12 mouse cellular contexts compared by ENCODE assay signal in the genomic region with DNA sequence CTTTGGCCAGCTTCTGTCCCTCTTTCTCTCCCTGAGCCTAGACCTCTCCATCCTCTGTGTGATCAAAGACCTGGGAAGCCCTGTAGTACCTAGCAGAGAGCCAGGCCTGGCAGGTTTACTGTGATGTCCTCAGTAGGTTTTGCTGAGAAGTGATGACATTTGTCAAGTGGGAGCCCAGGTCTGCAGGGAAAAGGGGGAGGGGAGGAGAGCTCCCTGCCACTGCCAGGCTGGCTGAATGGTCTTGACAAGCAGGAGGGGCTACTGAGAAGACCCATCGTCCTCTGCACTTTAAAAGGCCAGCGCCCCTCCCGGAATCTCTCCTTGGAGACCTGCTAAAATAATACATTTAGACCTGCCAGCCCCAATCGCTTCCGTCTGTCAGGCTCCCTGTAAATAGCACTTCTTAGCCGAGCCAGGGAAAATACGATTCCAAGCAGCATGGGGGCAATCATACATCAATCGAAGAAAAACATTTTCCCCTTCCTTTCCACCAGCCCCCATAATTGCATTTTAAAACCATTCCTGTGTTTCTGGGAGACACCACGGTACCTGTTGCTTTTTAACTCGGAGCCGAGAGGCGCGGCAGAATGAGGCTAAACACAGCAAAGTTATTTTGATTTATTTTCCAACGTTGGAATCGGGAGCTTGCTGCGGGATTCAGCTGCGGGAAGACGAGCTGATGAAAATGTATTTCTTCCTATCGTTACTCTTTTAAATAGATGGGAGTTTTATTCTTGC.
DNase-seq lines count a peak whose midpoint lies in the region; ATAC-seq lines count a peak whose summit lies in the region.
"Had no signal": no experiment of that assay in that cellular context is flagged by ENCODE, and none has a peak within 500 bp of the region (broad histone marks: within the 10 kb centered on the region; RNA-seq: fewer than 3 reads in every experiment).

No protein-coding gene starts in this region.

- H3K4me3 ChIP-seq in heart, embryonic 12.5 days = peak overlapping the region; percentile 15; the same call in 1 of the 2 replicates
- no peak overlapping the region for H3K4me3 ChIP-seq in midbrain, embryonic 10.5 days
- H3K4me3 ChIP-seq in midbrain, embryonic 11.5 days (ENCODE audit: low read depth, low read length) = no peak overlapping the region
- no peak overlapping the region for H3K4me3 ChIP-seq in hindbrain, embryonic 15.5 days
- no peak overlapping the region for H3K4me3 ChIP-seq in neural tube, embryonic 12.5 days
- H3K4me3 ChIP-seq in liver, embryonic 11.5 days (ENCODE audit: low read depth, low read length) = no peak overlapping the region
- H3K4me3 ChIP-seq: megakaryocyte, embryonic 14.5 days had no signal

- 32% methylated on average over 19 of the region's 19 CpGs for WGBS in heart, embryonic 12.5 days
- WGBS in midbrain, embryonic 10.5 days = 65% methylated on average over 19 of the region's 19 CpGs
- 55% methylated on average over 19 of the region's 19 CpGs for whole genome bisulfite sequencing in midbrain, embryonic 11.5 days
- 29% methylated on average over 19 of the region's 19 CpGs for WGBS in hindbrain, embryonic 15.5 days
- WGBS in neural tube, embryonic 12.5 days = 22% methylated on average over 19 of the region's 19 CpGs
- WGBS in liver, embryonic 11.5 days = 56% methylated on average over 19 of the region's 19 CpGs

- DNase-seq in heart, adult 18-20 months = no peak
- DNase-seq in midbrain, embryonic 10.5 days (ENCODE audit: low spot score) = no peak
- DNase-seq in midbrain, embryonic 11.5 days (ENCODE audit: low spot score, missing footprints) = no peak
- DNase-seq in urinary bladder, postnatal 4 days (ENCODE audit: low spot score in 2 of 2) = no peak
- DNase-seq in liver, embryonic 11.5 days (ENCODE audit: low spot score) = no peak

- no peaks in the 10 kb centered on the region for H3K36me3 ChIP-seq in heart, embryonic 12.5 days
- no peaks in the 10 kb centered on the region for H3K36me3 ChIP-seq in midbrain, embryonic 10.5 days
- no peaks in the 10 kb centered on the region for H3K36me3 ChIP-seq in midbrain, embryonic 11.5 days (ENCODE audit: control insufficient read depth, insufficient read depth, low read length)
- H3K36me3 ChIP-seq in hindbrain, embryonic 15.5 days = no peaks in the 10 kb centered on the region
- no peaks in the 10 kb centered on the region for H3K36me3 ChIP-seq in neural tube, embryonic 12.5 days
- no peaks in the 10 kb centered on the region for H3K36me3 ChIP-seq in liver, embryonic 11.5 days (ENCODE audit: control insufficient read depth, insufficient read depth, low read length)

- peaks cover 52% of the 10 kb centered on the region for H3K27me3 ChIP-seq in heart, embryonic 12.5 days (replicated peaks)
- peaks cover 30% of the 10 kb centered on the region for H3K27me3 ChIP-seq in midbrain, embryonic 10.5 days (ENCODE audit: low read depth, poor library complexity, severe bottlenecking)
- H3K27me3 ChIP-seq in midbrain, embryonic 11.5 days (ENCODE audit: control insufficient read depth, insufficient read depth, low read length) = no peaks in the 10 kb centered on the region
- H3K27me3 ChIP-seq in hindbrain, embryonic 15.5 days = no peaks in the 10 kb centered on the region; the same call in 1 of the 2 replicates
- H3K27me3 ChIP-seq in neural tube, embryonic 12.5 days (replicated peaks) = peaks cover 23% of the 10 kb centered on the region; the same call in 1 of the 2 replicates
- H3K27me3 ChIP-seq in liver, embryonic 11.5 days (replicated peaks; ENCODE audit: control insufficient read depth, insufficient read depth, low read length) = no peaks in the 10 kb centered on the region

- H3K27ac ChIP-seq in heart, embryonic 12.5 days (ENCODE audit: poor library complexity, severe bottlenecking) = no peak overlapping the region
- H3K27ac ChIP-seq in midbrain, embryonic 10.5 days (replicated peaks) = peak overlapping the region; percentile 43
- no peak overlapping the region for H3K27ac ChIP-seq in midbrain, embryonic 11.5 days (ENCODE audit: low read depth, low read length)
- no peak overlapping the region for H3K27ac ChIP-seq in hindbrain, embryonic 15.5 days (replicated peaks)
- no peak overlapping the region for H3K27ac ChIP-seq in neural tube, embryonic 12.5 days
- no peak overlapping the region for H3K27ac ChIP-seq in liver, embryonic 11.5 days (ENCODE audit: low read depth, low read length)

- H3K4me1 ChIP-seq in heart, embryonic 12.5 days (replicated peaks) = peaks cover 14% of the 10 kb centered on the region
- peaks cover 35% of the 10 kb centered on the region for H3K4me1 ChIP-seq in midbrain, embryonic 10.5 days
- H3K4me1 ChIP-seq in midbrain, embryonic 11.5 days (ENCODE audit: control insufficient read depth, insufficient read depth, low read length) = peaks cover 19% of the 10 kb centered on the region
- peaks cover 22% of the 10 kb centered on the region for H3K4me1 ChIP-seq in hindbrain, embryonic 15.5 days (replicated peaks)
- peaks cover 14% of the 10 kb centered on the region for H3K4me1 ChIP-seq in neural tube, embryonic 12.5 days
- H3K4me1 ChIP-seq in liver, embryonic 11.5 days (replicated peaks; ENCODE audit: control insufficient read depth, insufficient read depth, low read length) = no peaks in the 10 kb centered on the region

- H3K4me2 ChIP-seq in heart, embryonic 12.5 days = peak overlapping the region; percentile 48
- no peak overlapping the region for H3K4me2 ChIP-seq in midbrain, embryonic 11.5 days
- peak overlapping the region; percentile 16; the same call in 1 of the 2 replicates for H3K4me2 ChIP-seq in hindbrain, embryonic 15.5 days
- H3K4me2 ChIP-seq in neural tube, embryonic 12.5 days (replicated peaks) = peak overlapping the region; percentile 34
- H3K4me2 ChIP-seq in liver, embryonic 11.5 days = no peak overlapping the region
- H3K4me2 ChIP-seq: lung, embryonic 14.5 days had no signal

- peak; percentile 55; the same call in 1 of the 2 replicates for ATAC-seq in heart, embryonic 12.5 days (ENCODE audit: insufficient number of reproducible peaks, low FRiP score)
- ATAC-seq in midbrain, embryonic 11.5 days (ENCODE audit: low FRiP score) = no peak
- ATAC-seq in hindbrain, embryonic 15.5 days (ENCODE audit: low FRiP score, low read depth) = no peak; the same call in 1 of the 2 replicates
- no peak for ATAC-seq in neural tube, embryonic 12.5 days (ENCODE audit: low FRiP score, low read depth)
- no peak for ATAC-seq in liver, embryonic 11.5 days (replicated peaks; ENCODE audit: low FRiP score)
- ATAC-seq: activated CD4-positive, CD25-positive, alpha-beta regulatory T cell, adult 4 months; inflammation-experienced regulatory T-cells, adult 6 months had no signal

- no peaks in the 10 kb centered on the region for H3K9me3 ChIP-seq in heart, embryonic 12.5 days (replicated peaks)
- 0 out of 2 replicates have a peak, but pooled peaks cover 6% of the 10 kb centered on the region for H3K9me3 ChIP-seq in midbrain, embryonic 10.5 days (replicated peaks)
- no peaks in the 10 kb centered on the region for H3K9me3 ChIP-seq in midbrain, embryonic 11.5 days (ENCODE audit: control insufficient read depth, low read length)
- no peaks in the 10 kb centered on the region for H3K9me3 ChIP-seq in hindbrain, embryonic 15.5 days
- 0 out of 2 replicates have a peak, but pooled peaks cover 5% of the 10 kb centered on the region for H3K9me3 ChIP-seq in neural tube, embryonic 12.5 days
- no peaks in the 10 kb centered on the region for H3K9me3 ChIP-seq in liver, embryonic 11.5 days (ENCODE audit: control insufficient read depth, low read length)

- H3K9ac ChIP-seq in heart, embryonic 12.5 days = no peak overlapping the region
- no peak overlapping the region for H3K9ac ChIP-seq in midbrain, embryonic 11.5 days (ENCODE audit: low read length)
- no peak overlapping the region for H3K9ac ChIP-seq in hindbrain, embryonic 15.5 days
- H3K9ac ChIP-seq in neural tube, embryonic 12.5 days = no peak overlapping the region
- H3K9ac ChIP-seq in liver, embryonic 11.5 days (ENCODE audit: low read depth, low read length) = no peak overlapping the region
- H3K9ac ChIP-seq: lung, embryonic 14.5 days had no signal

Comparison
In these comparisons a context has a peak if more than half of its experiments do, and no peak if none do; other contexts are left out.
1. H3K4me2 ChIP-seq: peak in heart, embryonic 12.5 days (single experiment), hindbrain, embryonic 15.5 days (single experiment) and neural tube, embryonic 12.5 days (single experiment); none in midbrain, embryonic 11.5 days (single experiment) and liver, embryonic 11.5 days (single experiment).